Mouse (Mus musculus) CH12.LX (cell line): ENCODE data around the gene Col9a3. TPM values are rescaled to one million over a fixed set of nuclear protein-coding genes. Genes with fewer than 3 reads are reported as not detected.

Experiments used
- polyA plus RNA-seq: library from polyadenylated mRNA; unstranded; fragments of >175 nt; gene quantifications from 2 replicates; pipeline ENCODE4 v1.2.1, GENCODE M21; 2012; ENCODE audit warnings: low read depth; ENCODE audit not compliant: insufficient read length
- total RNA-seq, 2 experiments: library from RNA; depleted of rRNA; stranded (reverse); fragments of 300-350 nt in 1 of 2; fragments of >200 nt in 1 of 2; gene quantifications; 2 replicates each; pipeline ENCODE4 v1.2.3; 2012 to 2014

The Col9a3 gene
- total and polyA plus RNA-seq, 3 experiments, result 0.56 to 1.9 (median 0.87) TPM

Other genes with a start within 250 kb of the Col9a3 start
- 3.9 and 4.8 TPM in 2 replicates for gene Slco4a1, start 141.5 kb upstream of the Col9a3 start, total RNA-seq (2012; rRNA removed)
- gene Slco4a1, start 141.5 kb upstream of the Col9a3 start, total RNA-seq (2014; rRNA removed), result 1.4 and 1.9 TPM in 2 replicates
- gene Slco4a1, start 141.5 kb upstream of the Col9a3 start, polyA plus RNA-seq, result 4.3 and 5.4 TPM in 2 replicates
- not detected in 2 replicates for gene Ntsr1, start 97.8 kb upstream of the Col9a3 start, total RNA-seq (2012; rRNA removed)
- gene Ntsr1, start 97.8 kb upstream of the Col9a3 start, total RNA-seq (2014; rRNA removed), result not detected in 2 replicates
- not detected in 2 replicates for gene Ntsr1, start 97.8 kb upstream of the Col9a3 start, polyA plus RNA-seq
- gene Mrgbp, start 16.5 kb upstream of the Col9a3 start, total RNA-seq (2012; rRNA removed), result 31.2 and 39.7 TPM in 2 replicates
- gene Mrgbp, start 16.5 kb upstream of the Col9a3 start, total RNA-seq (2014; rRNA removed), result 64.6 and 65.5 TPM in 2 replicates
- gene Mrgbp, start 16.5 kb upstream of the Col9a3 start, polyA plus RNA-seq, result 47.5 and 54.6 TPM in 2 replicates
- gene Ogfr, start 8.5 kb upstream of the Col9a3 start, total RNA-seq (2012; rRNA removed), result 79.1 and 79.8 TPM in 2 replicates
- 57.3 and 58.3 TPM in 2 replicates for gene Ogfr, start 8.5 kb upstream of the Col9a3 start, total RNA-seq (2014; rRNA removed)
- 67.0 and 82.9 TPM in 2 replicates for gene Ogfr, start 8.5 kb upstream of the Col9a3 start, polyA plus RNA-seq
- not detected in 2 replicates for gene Tcfl5, start 44.9 kb downstream of the Col9a3 start, total RNA-seq (2012; rRNA removed)
- gene Tcfl5, start 44.9 kb downstream of the Col9a3 start, total RNA-seq (2014; rRNA removed), result not detected in 2 replicates
- not detected in 2 replicates for gene Tcfl5, start 44.9 kb downstream of the Col9a3 start, polyA plus RNA-seq
- gene Dido1, start 112.2 kb downstream of the Col9a3 start, total RNA-seq (2012; rRNA removed), result 24.9 and 30.0 TPM in 2 replicates
- 15.5 and 16.4 TPM in 2 replicates for gene Dido1, start 112.2 kb downstream of the Col9a3 start, total RNA-seq (2014; rRNA removed)
- 25.0 and 25.8 TPM in 2 replicates for gene Dido1, start 112.2 kb downstream of the Col9a3 start, polyA plus RNA-seq
- gene Gid8, start 112.3 kb downstream of the Col9a3 start, total RNA-seq (2012; rRNA removed), result 15.6 and 21.7 TPM in 2 replicates
- gene Gid8, start 112.3 kb downstream of the Col9a3 start, total RNA-seq (2014; rRNA removed), result 32.1 and 32.5 TPM in 2 replicates
- gene Gid8, start 112.3 kb downstream of the Col9a3 start, polyA plus RNA-seq, result 44.1 and 45.4 TPM in 2 replicates
- gene Slc17a9, start 127.5 kb downstream of the Col9a3 start, total RNA-seq (2012; rRNA removed), result 13.4 and 16.2 TPM in 2 replicates
- gene Slc17a9, start 127.5 kb downstream of the Col9a3 start, total RNA-seq (2014; rRNA removed), result 6.5 and 7.2 TPM in 2 replicates
- gene Slc17a9, start 127.5 kb downstream of the Col9a3 start, polyA plus RNA-seq, result 23.7 and 26.0 TPM in 2 replicates
- gene Bhlhe23, start 179.1 kb downstream of the Col9a3 start, total RNA-seq (2012; rRNA removed), result not detected in 2 replicates
- gene Bhlhe23, start 179.1 kb downstream of the Col9a3 start, total RNA-seq (2014; rRNA removed), result not detected in 2 replicates
- not detected in 2 replicates for gene Bhlhe23, start 179.1 kb downstream of the Col9a3 start, polyA plus RNA-seq